Mouse (Mus musculus) layer of hippocampus, adult 11-12 months (tissue): ENCODE data around the gene Drd4.

Experiments used
- DNase-seq: peaks from one replicate; pipeline ENCODE4 v3.0.0; 2022; ENCODE audit warnings: low spot score

The Drd4 gene

DNA sequence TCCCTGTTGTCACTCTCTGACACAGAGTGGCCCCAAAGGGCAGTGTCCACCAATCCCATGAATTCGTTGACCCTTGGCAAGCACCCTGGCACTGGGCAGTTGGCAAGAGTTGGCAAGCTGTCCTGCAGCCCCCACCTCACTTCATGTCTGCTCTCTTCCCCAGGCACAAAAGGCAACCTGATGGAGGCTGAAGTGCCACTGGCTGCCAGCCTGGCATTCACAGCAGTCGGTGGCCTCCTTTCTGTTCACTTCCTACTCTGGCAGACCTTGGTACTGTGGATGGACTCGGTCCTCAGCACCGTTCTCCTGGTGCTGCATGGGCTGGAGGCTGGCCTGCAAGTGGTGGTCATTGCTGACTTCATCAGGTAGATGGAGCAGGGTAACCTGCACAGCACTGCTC, 43.9 kb downstream of the Drd4 start:
- DNase-seq, result no peak

DNA sequence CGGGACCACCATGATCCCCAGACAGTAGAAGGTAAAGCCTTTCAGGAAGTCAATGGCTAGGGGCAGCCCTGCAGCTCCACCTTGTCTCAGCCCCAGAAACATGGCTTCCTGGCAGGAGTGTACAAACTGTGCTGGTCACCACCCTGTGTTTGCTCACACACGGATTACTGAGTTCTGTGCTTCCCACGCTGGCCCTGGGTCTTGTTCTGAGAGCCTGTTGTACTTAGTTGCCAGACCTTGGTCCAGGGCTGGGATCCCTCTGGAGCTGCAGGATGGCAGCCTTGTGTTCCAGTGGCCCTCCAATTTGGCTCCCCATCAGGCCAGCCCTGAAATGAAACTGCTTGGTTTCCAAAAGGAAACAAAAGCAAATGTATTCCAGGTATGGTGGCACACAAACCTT, 44.5 kb downstream of the Drd4 start:
- no peak for DNase-seq

DNA sequence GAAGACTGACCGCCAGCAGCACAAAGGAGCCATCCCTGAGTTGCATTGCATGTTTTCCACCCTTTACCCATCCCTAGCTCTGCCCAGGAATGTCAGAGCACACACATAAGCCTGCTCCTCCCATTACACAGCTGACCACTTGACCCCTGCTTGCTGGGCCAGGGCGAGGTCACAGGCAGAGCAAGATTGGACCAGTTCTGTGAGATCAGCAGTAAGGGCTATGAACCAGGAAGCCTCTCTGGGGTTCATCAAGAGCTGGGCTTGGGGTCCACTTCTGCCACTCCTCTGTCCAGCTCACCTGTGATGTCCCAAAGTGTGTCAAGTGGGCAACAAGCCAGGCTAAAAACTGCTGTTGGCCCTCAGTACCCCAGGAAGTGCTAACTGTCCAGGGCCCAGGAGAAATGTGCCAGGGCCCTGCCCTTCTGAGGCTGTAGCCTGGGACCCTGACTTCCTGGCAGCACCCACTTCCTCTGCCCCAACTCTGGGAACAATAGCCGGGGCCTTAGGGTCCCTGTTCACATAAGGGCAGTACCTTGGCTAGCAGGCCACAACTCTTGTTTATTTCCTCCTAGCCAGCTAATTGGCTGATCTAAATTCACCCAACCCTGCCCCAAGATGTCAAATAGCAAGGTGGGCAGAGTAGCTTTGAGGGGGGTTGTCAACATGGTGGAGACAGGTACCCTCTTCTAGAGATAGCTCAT, 46.1 kb downstream of the Drd4 start:
- no peak for DNase-seq

DNA sequence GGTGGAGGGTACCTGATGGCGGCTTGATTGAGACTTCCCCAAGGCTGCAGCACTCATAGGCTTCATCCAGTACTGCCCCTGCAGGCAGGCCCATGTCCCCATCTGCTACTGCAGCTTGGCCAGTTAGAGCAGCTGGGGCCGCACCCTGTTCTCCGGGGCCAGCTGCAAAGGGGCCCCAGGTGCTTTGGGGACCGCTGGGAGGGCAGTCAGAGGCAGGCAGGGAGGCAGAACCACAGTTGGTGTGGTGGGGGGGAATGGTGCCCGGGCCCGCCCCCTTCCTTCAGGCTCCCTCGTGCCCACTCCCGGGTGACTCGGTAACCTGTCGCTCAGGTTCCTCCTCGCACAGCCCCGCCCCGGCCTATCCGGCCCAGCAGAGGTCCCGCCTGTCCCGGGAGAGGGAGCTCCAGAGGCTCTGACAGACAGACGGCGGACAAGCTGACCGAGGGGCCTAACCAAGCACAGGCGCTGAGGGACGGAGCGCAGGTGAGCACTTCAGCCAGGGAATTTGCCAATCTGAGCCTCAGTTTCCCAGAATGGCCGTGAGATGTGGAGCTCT, 46.8 kb downstream of the Drd4 start, which contains the start of gene Eps8l2:
TSS of gene Eps8l2 (plus strand) at position 305 of the 556 bp plus-strand sequence.
- no peak for DNase-seq

DNA sequence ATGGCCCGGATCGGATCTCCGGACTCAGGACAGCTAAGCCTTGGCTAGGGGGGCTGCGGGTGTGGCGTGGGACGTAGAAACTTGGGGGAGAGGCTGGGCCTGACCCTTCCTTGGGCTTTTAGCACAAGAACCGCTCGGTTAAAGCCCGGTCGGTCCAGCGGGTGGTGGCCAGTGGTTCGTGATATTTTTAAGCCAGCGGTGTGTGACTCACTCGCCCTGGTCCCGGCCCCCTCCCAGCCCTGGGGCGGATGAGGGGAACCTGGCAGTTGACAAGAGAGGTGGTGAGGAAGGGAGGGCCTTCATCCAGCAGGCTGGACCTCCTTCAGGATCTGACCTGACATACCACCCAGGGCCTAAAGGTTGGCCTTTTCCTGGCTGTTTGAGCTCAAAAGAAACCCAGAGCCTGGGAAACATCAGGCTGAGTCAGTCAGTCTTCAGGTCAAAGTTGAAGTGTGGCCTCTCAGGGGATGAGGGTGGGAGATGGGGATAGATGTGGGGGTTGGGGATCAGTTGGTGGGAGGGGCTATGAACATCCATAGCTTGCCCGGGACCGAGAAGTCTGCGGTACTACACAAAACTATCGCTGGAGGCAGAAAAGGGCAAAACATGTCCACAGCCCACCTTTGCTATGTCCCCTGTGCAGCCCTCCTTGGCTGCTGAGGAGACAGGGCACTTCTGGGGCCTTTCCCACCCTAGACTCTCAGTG, 47.6 kb downstream of the Drd4 start:
- DNase-seq, result no peak

DNA sequence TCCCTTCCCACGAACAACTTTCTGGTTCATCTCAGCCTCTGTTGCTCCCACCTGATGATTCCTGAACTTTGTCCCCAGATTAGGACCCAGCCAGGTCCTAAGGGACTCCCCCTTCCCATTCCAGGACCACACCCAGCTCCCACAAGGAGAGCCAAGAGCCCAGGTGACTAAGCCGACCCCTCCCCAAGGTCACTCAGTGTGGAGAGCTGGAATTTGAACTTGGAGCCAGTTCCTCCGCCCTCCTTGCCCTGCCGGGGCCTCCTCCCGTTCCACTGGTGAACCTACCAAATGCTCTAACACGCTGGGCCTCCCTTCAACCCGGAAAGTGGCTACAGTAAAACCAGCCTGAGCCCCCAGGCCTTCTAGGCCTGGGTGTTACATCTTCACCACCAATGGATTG, 48.2 kb downstream of the Drd4 start:
- no peak for DNase-seq

DNA sequence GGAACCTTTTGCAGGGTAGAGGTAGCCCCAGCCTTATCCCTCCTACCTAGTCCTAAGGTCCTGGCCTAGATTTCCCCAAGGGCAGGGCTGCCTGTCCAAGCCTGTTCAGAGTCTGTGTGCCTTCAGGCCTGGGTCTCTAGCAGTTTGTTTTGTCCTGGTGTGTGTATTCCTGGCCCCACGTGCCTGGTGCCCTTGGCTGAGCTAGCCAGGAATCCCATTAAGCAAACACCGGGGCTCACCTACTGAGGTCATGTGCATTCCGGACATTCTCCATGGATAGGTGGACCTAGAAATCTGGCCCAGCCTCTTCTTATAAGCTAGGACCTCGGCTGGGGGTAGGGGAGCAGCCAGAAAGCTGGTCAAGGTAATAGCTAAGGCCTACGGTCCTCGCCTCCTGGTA, 48.7 kb downstream of the Drd4 start:
- no peak for DNase-seq

DNA sequence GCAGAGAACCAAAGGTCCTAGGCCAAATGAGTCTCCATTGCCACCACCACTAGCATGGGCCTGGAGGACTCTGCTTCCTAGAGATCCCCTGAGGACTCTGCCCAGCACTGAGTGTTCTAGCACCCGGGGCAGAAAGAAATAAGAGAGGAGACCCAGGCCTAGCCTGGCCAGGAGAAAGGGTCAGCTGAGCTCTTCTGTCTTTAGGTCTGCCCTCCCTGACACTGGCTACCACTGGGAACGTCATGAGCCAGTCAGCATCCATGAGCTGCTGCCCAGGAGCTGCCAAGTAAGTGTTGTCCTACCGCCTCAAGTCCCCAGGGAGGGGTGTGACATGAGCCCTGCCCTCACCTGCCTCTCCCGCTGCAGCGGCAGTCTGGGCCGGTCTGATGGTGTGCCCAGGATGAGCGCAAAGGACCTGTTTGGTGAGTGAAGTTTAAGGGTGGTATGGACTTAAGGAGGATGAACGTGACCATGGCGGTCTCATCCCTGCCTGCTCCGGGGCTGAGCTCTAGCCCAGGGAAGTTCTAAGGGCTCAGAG, 50.0 kb downstream of the Drd4 start:
- DNase-seq, result no peak

DNA sequence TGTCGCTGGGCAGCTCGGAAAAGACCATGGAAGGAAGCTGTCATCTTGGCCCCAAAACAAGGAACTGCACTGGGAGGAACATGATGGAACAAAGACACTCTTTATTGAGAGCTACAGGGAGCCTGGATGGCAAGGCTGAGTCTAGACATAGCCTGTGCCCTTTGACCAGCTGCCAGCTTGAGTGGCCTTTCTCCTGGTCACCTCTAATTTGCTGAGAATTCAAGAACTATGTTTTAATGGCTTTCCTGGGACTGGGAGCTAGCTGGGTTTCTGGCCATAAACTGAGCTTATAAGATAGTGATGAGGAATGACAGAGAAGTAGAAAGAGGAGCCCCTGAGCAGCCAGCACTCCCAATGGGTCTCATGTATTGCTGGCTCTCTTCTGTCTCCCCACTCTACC, 51.4 kb downstream of the Drd4 start:
- no peak for DNase-seq

DNA sequence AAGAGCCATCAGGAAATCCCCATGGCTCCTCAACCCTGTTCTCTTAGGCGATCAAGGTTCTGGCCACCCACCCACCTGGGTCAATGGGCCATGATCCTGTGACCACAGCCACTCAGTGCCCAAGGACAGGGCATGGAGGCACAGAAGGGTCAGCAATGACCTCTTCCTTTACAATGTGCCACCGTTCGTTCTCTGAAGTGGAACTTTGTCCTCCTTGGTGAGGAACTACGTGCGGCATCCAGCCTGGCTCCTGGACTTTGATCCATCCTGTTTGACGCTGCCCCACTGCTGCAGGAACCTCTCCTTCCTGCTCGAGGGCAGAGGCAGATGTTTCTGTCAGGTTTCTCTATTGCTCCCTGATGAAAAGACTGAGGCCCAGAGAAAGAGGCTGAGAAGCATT, 51.9 kb downstream of the Drd4 start:
- no peak for DNase-seq

DNA sequence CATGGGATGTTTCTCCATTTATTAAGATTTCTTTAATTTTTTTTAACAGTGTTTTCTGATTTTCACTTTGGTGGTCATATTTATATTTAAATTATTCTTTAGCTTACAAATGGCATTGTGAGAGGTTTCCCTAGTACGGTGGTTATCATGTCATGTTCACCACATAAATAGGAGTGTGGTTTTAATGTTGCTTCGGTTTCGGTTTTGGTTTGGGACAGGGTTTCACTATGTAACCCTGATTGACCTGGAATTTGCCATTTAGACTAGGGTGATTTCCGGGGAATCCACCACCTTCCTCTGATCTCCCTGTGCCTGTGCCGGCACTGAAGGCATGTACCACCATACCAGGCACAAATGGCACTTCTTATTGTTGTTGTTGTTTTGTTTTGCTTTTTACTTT, 53.0 kb downstream of the Drd4 start:
- DNase-seq, result no peak
